Mouse (Mus musculus) hindbrain, postnatal 0 days (tissue): ENCODE results near the gene Higd1a. TPM values are rescaled to one million over a fixed set of nuclear protein-coding genes. Genes with fewer than 3 reads are reported as not detected.
A peak's percentile ranks its signal among the peaks of the same experiment; 100 is the strongest.

Experiments used
- ATAC-seq: fragments of 200-750 bp; cut with Nextera tagmentation; 2 replicates; pipeline ENCODE4 v1.8.0; 2017; ENCODE audit warnings: mild to moderate bottlenecking, moderate TSS enrichment, moderate library complexity
- DNase-seq: peaks from one replicate; pipeline ENCODE4 v3.0.0-alpha.2; 2015; ENCODE audit warnings: low spot score
- H3K27ac ChIP-seq: fragments of 300-500 bp; sonication (generic); 2 replicates; pipeline ENCODE4 v1.5.1; 2014; ENCODE audit warnings: mild to moderate bottlenecking
- H3K27me3 ChIP-seq: fragments of 300-500 bp; sonication (generic); 2 replicates; pipeline ENCODE4 v1.6.1; 2014; ENCODE audit warnings: low read length, mixed read lengths; ENCODE audit not compliant: insufficient read depth
- H3K36me3 ChIP-seq: fragments of 300-500 bp; sonication (generic); 2 replicates; pipeline ENCODE4 v1.6.1; 2014; ENCODE audit warnings: low read length, mixed read lengths; ENCODE audit not compliant: insufficient read depth
- H3K4me1 ChIP-seq: fragments of 300-500 bp; sonication (generic); 2 replicates; pipeline ENCODE4 v1.6.1; 2014; ENCODE audit warnings: antibody characterized with exemption, low read length, mixed read lengths; ENCODE audit not compliant: insufficient read depth
- H3K4me2 ChIP-seq: fragments of 300-500 bp; sonication (generic); 2 replicates; pipeline ENCODE4 v1.6.1; 2014; ENCODE audit warnings: low read depth, mild to moderate bottlenecking, low read length, moderate library complexity, mixed read lengths
- H3K4me3 ChIP-seq: fragments of 300-500 bp; sonication (generic); 2 replicates; pipeline ENCODE4 v1.5.1; 2014; ENCODE audit warnings: low read length
- H3K9ac ChIP-seq: fragments of 300-500 bp; sonication (generic); replicated peaks from 2 replicates; pipeline ENCODE4 v1.6.1; 2014; ENCODE audit warnings: mild to moderate bottlenecking, low read length, moderate library complexity, mixed read lengths
- H3K9me3 ChIP-seq: fragments of 300-500 bp; sonication (generic); 2 replicates; pipeline ENCODE4 v1.6.1; 2016; ENCODE audit warnings: low read length, mixed read lengths
- CTCF ChIP-seq: IDR thresholded peaks from 2 replicates; pipeline ENCODE4 v1.5.1; 2016; ENCODE audit warnings: antibody characterized with exemption, control low read depth, low read depth
- WGBS: fragments of 180-500 bp; shearing (Covaris S2); extraction: QIAGEN DNeasy Blood & Tissue Kit; methylation state at CpG from one replicate; pipeline ENCODE4 v1.1.7; 2014; 5-methylcytosine and 5-hydroxymethylcytosine counted together
- polyA plus RNA-seq: library from polyadenylated mRNA; unstranded; fragments of >200 nt; fragmentation: Nextera tagmentation; extraction: Ambion mirVana; gene quantifications from 2 replicates; pipeline ENCODE4 v1.2.1, GENCODE M21; 2015
- total RNA-seq: library from RNA; depleted of rRNA; stranded (reverse); fragments of >200 nt; gene quantifications from 2 replicates; pipeline ENCODE4 v1.2.3, GENCODE M21; 2014

The Higd1a gene
- total and polyA plus RNA-seq, 2 experiments from 2014 or later, result 27.2 to 197 TPM

GRCm38 (mm10) chr9:121857474-121858152 is 549 bp downstream of the Higd1a start:
- ATAC-seq (peak; percentile 99), DNase-seq (peak; percentile 99)
- WGBS, result 2% methylated on average over 69 of the region's 70 CpGs
- Histone ChIP-seq H3K4me3 (peak overlapping the region; percentile 88), H3K27ac (peak overlapping the region; percentile 93), H3K4me2 (peak overlapping the region; percentile 94), H3K4me1 (0 out of 2 replicates have a peak, but pooled peaks cover 5% of the 10 kb centered on the region), H3K27me3 (no peaks in the 10 kb centered on the region), H3K36me3 (no peaks in the 10 kb centered on the region), H3K9me3 (no peaks in the 10 kb centered on the region), H3K9ac (peak overlapping the region; percentile 93)
- TF ChIP-seq CTCF, result no peak

- DNase-seq, result no peak
- Histone ChIP-seq H3K4me1 (0 out of 2 replicates have a peak, but pooled peaks cover 5% of the 10 kb centered on the region), H3K36me3 (peaks cover 1% of the 10 kb centered on the region; the same call in 1 of the 2 replicates), H3K27me3 (no peaks in the 10 kb centered on the region), H3K9ac (peak overlapping the region; percentile 93), H3K27ac (peak overlapping the region; percentile 93), H3K4me2 (peak overlapping the region; percentile 94), H3K9me3 (no peaks in the 10 kb centered on the region), H3K4me3 (peak overlapping the region; percentile 88)
- no peak; the same call in none of the 2 replicates for ATAC-seq
- no peak for TF ChIP-seq CTCF
- under 1% methylated on average over 39 of the region's 39 CpGs for WGBS
Measured at GRCm38 (mm10) chr9:121856649-121857416, 1.3 kb downstream of the Higd1a start.

GRCm38 (mm10) chr9:121854246-121854645 is 3.9 kb downstream of the Higd1a start:
- H3K9ac ChIP-seq, result no peak overlapping the region

GRCm38 (mm10) chr9:121847842-121848241 is 10.3 kb downstream of the Higd1a start:
- Histone ChIP-seq H3K27ac (no peak overlapping the region), H3K36me3 (peaks cover 32% of the 10 kb centered on the region), H3K4me1 (no peaks in the 10 kb centered on the region), H3K27me3 (no peaks in the 10 kb centered on the region), H3K4me3 (no peak overlapping the region), H3K9me3 (no peaks in the 10 kb centered on the region), H3K4me2 (no peak overlapping the region), H3K9ac (no peak overlapping the region)
- ATAC-seq, result no peak
- no peak for DNase-seq
- WGBS, result 84% methylated on average over 5 of the region's 5 CpGs
- no peak for TF ChIP-seq CTCF

More at GRCm38 (mm10) chr9:121854246-121854645, 3.9 kb downstream of the Higd1a start:
- ATAC-seq, result no peak
- Histone ChIP-seq H3K27me3 (no peaks in the 10 kb centered on the region), H3K4me2 (no peak overlapping the region), H3K36me3 (peaks cover 17% of the 10 kb centered on the region), H3K27ac (no peak overlapping the region), H3K4me3 (no peak overlapping the region), H3K4me1 (0 out of 2 replicates have a peak, but pooled peaks cover 5% of the 10 kb centered on the region), H3K9me3 (no peaks in the 10 kb centered on the region)
- whole genome bisulfite sequencing, result 98% methylated on average over 3 of the region's 3 CpGs
- no peak for DNase-seq
- no peak for TF ChIP-seq CTCF

GRCm38 (mm10) chr9:121847138-121847537 is 11.0 kb downstream of the Higd1a start:
- Histone ChIP-seq H3K27ac (no peak overlapping the region), H3K9ac (no peak overlapping the region), H3K4me2 (no peak overlapping the region), H3K9me3 (no peaks in the 10 kb centered on the region), H3K4me3 (no peak overlapping the region), H3K36me3 (peaks cover 32% of the 10 kb centered on the region), H3K27me3 (no peaks in the 10 kb centered on the region), H3K4me1 (no peaks in the 10 kb centered on the region)
- no peak for DNase-seq
- no peak for ATAC-seq
- no peak for TF ChIP-seq CTCF
- WGBS, result 81% methylated on average over 4 of the region's 4 CpGs

GRCm38 (mm10) chr9:121846526-121847118 is 11.5 kb downstream of the Higd1a start:
- peak; percentile 72 for DNase-seq
- no peak overlapping the region for H3K9ac ChIP-seq

More at GRCm38 (mm10) chr9:121846526-121847118, 11.5 kb downstream of the Higd1a start:
- no peaks in the 10 kb centered on the region for H3K9me3 ChIP-seq
- H3K4me1 ChIP-seq, result no peaks in the 10 kb centered on the region
- WGBS, result 53% methylated on average over 10 of the region's 10 CpGs
- H3K4me2 ChIP-seq, result no peak overlapping the region
- peaks cover 29% of the 10 kb centered on the region for H3K36me3 ChIP-seq
- no peaks in the 10 kb centered on the region for H3K27me3 ChIP-seq
- no peak overlapping the region for H3K27ac ChIP-seq
- peak; percentile 79 for TF ChIP-seq CTCF
- no peak overlapping the region for H3K4me3 ChIP-seq
- peak; percentile 69; the same call in 1 of the 2 replicates for ATAC-seq
